Mouse (Mus musculus): ENCODE measurements around the gene Col5a2. TPM values are rescaled to one million over a fixed set of nuclear protein-coding genes. Genes with fewer than 3 reads are reported as not detected.
"Not testable (repeated sequence)": the region's sequence is repeated elsewhere in the genome, so short reads cannot be mapped to it uniquely, and the experiment has no call there.

Gene Col5a2
- polyA plus RNA-seq, 1 experiment from 2014 or later, result 132 TPM

DNA sequence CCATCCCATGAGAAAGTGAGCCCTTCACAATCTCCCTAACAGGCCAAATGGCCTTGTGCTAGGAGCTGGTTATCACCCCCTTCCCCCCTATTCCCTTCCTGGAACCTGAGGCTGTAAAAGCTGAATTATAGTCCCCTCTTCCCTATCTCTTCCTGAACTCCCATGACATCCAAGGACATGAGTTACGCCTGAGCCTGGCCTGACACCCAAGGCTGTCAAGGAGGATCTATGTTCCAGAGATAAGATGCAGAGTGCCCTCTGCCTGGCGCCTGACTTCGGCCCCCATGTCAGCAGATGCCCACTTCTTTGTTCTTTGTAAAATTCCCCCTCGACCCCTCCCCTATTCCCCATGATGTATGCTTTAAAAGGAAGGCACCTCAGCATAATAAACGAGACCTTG lies 73.9 kb downstream of the Col5a2 start:
- WGBS, result 90% methylated on average over 5 of the region's 5 CpGs
- not testable (repeated sequence) for H3K4me3 ChIP-seq

DNA sequence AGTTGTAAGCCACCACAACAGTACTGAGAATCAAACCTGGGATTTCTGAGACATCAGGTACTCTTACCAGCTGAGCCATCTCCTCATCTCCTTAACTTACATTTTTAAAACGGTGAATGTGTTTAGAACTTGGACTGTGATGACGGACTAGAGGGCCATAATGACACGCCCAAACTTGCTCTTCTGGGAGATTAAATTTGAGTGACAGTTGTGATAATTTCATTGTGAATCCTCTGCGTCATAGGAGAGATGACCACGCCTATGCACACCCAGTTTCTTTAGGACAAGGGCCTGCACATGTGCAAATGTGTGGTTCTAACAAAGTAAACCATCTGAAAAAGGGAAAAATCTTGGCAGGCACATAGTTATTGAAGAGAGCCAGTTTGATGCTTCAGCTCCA lies 79.2 kb downstream of the Col5a2 start:
- Histone ChIP-seq H3K9me3 (peaks cover 7% of the 10 kb centered on the region; the same call in 1 of the 2 replicates), H3K4me3 (no peak overlapping the region), H3K27ac (no peak overlapping the region), H3K36me3 (peaks cover 52% of the 10 kb centered on the region), H3K4me2 (no peak overlapping the region), H3K27me3 (no peaks in the 10 kb centered on the region), H3K9ac (no peak overlapping the region), H3K4me1 (no peaks in the 10 kb centered on the region)
- 70% methylated on average over 5 of the region's 5 CpGs for WGBS
- no peak for ATAC-seq (ENCODE audit: insufficient number of reproducible peaks, insufficient read depth, low FRiP score, low TSS enrichment, low read depth)

More for the DNA sequence above, 73.9 kb downstream of the Col5a2 start:
- ATAC-seq (ENCODE audit: insufficient number of reproducible peaks, insufficient read depth, low FRiP score, low TSS enrichment, low read depth); H3K27ac ChIP-seq; H3K27me3 ChIP-seq; H3K4me1 ChIP-seq; H3K4me2 ChIP-seq; H3K9ac ChIP-seq; H3K9me3 ChIP-seq: not testable (repeated sequence)
- peaks cover 42% of the 10 kb centered on the region for H3K36me3 ChIP-seq

- ATAC-seq (ENCODE audit: insufficient number of reproducible peaks, insufficient read depth, low FRiP score, low TSS enrichment, low read depth), result no peak
- H3K4me3 ChIP-seq, result no peak overlapping the region
- H3K9ac ChIP-seq, result no peak overlapping the region
- no peaks in the 10 kb centered on the region for H3K9me3 ChIP-seq
- no peak overlapping the region for H3K4me2 ChIP-seq
- H3K27me3 ChIP-seq, result no peaks in the 10 kb centered on the region
- H3K27ac ChIP-seq, result no peak overlapping the region
- peaks cover 47% of the 10 kb centered on the region for H3K36me3 ChIP-seq
- H3K4me1 ChIP-seq, result no peaks in the 10 kb centered on the region
Observed at GRCm38 (mm10) chr1:45420554-45420953, 82.5 kb downstream of the Col5a2 start.

DNA sequence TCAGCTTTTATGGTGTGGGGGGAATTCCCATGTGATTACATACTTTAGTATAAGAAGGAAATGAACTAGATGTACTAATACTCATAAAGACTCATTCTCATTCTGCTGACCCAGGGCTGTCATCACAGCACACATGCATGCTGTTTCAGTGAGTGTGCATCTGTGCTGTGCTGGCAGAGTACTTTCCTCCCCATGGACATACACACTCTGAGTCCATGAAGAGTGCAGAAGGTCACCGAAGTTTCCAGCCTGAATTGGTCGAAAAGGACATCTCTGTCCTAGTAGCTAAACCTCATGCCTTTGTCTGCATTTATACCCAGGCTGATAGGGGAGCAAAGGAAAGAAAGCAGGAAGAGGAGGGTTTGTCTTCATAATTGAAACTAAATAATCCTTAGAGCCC lies 83.2 kb downstream of the Col5a2 start:
- H3K4me1 ChIP-seq, result no peaks in the 10 kb centered on the region
- no peak for ATAC-seq (ENCODE audit: insufficient number of reproducible peaks, insufficient read depth, low FRiP score, low TSS enrichment, low read depth)
- 83% methylated on average over 2 of the region's 2 CpGs for WGBS
- peaks cover 52% of the 10 kb centered on the region for H3K36me3 ChIP-seq
- H3K4me2 ChIP-seq, result no peak overlapping the region
- no peak overlapping the region for H3K4me3 ChIP-seq
- no peaks in the 10 kb centered on the region for H3K27me3 ChIP-seq
- no peaks in the 10 kb centered on the region for H3K9me3 ChIP-seq
- no peak overlapping the region for H3K27ac ChIP-seq
- H3K9ac ChIP-seq, result no peak overlapping the region

DNA sequence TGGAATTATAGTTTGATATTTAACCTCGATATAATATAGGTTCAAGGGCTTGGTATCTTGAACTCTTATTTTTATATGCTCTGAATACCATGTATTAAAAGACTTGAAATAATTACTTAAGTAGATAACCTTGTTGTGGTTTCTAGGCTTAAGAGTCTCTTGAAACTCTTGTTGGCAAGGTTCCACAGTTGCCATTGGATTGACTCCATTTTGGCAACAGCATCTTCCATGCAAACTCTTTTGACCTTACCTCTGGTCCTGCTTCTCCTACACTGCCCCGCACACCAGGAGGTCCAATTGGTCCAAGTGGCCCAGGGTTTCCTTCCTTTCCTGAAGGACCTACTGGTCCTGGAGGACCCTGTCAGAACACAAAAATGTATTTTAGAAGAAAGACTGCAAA lies 121.2 kb downstream of the Col5a2 start:
- no peak overlapping the region for H3K27ac ChIP-seq

DNA sequence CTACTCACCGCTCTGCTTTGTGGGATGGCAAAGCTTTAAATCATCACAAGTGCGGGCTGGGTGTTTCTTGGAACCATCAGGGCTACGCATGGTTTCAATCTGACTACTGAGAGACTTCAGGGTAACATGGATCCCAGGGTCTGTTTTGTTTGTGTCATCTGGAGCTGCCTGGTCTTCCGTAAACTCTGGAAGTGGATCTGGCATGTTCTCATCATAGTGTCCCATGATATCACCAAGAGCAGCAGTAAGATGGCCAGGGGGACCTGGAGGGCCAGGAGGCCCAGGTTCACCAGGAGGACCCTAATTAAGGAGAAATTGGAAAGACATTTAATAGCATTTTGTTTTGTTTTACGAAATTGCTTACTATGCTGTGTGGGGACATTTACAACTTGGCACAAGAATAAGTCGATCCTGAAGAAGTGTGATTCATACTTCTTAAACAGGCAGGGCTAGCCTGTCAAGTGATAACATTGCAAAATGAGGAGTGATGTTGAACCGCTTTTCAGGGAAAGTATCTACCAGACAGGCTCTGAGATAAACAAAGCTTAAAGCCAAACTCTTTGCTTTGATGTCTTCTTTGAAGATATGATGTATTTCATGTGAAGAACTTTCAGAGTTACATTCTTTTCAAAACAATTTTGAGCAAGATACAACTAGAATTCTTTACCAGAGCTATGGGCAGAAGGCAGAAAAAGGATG lies 122.9 kb downstream of the Col5a2 start:
- H3K4me1 ChIP-seq, result no peaks in the 10 kb centered on the region
- peaks cover 59% of the 10 kb centered on the region for H3K36me3 ChIP-seq
- no peak overlapping the region for H3K4me2 ChIP-seq
- WGBS, result 61% methylated on average over 7 of the region's 7 CpGs
- H3K27me3 ChIP-seq, result no peaks in the 10 kb centered on the region
- no peak overlapping the region for H3K27ac ChIP-seq
- no peak for ATAC-seq (ENCODE audit: insufficient number of reproducible peaks, insufficient read depth, low FRiP score, low TSS enrichment, low read depth)
- H3K4me3 ChIP-seq, result no peak overlapping the region
- H3K9ac ChIP-seq, result no peak overlapping the region
- no peaks in the 10 kb centered on the region for H3K9me3 ChIP-seq

More for the DNA sequence above, 121.2 kb downstream of the Col5a2 start:
- Histone ChIP-seq H3K36me3 (peaks cover 52% of the 10 kb centered on the region), H3K27me3 (no peaks in the 10 kb centered on the region), H3K4me1 (no peaks in the 10 kb centered on the region), H3K4me3 (no peak overlapping the region), H3K9me3 (no peaks in the 10 kb centered on the region), H3K9ac (no peak overlapping the region), H3K4me2 (no peak overlapping the region)
- WGBS, result 91% methylated on average over 2 of the region's 2 CpGs
- no peak for ATAC-seq (ENCODE audit: insufficient number of reproducible peaks, insufficient read depth, low FRiP score, low TSS enrichment, low read depth)

- H3K4me2 ChIP-seq, result no peak overlapping the region
- no peak overlapping the region for H3K27ac ChIP-seq
- peaks cover 39% of the 10 kb centered on the region for H3K36me3 ChIP-seq
- H3K27me3 ChIP-seq, result no peaks in the 10 kb centered on the region
- H3K9ac ChIP-seq, result no peak overlapping the region
- H3K4me1 ChIP-seq, result no peaks in the 10 kb centered on the region
- no peak overlapping the region for H3K4me3 ChIP-seq
- ATAC-seq (ENCODE audit: insufficient number of reproducible peaks, insufficient read depth, low FRiP score, low TSS enrichment, low read depth), result no peak
- H3K9me3 ChIP-seq, result peaks cover 9% of the 10 kb centered on the region; the same call in 1 of the 2 replicates
- 79% methylated on average over 1 of the region's 1 CpGs for WGBS
Observed at GRCm38 (mm10) chr1:45365427-45365826, 137.7 kb downstream of the Col5a2 start.

- WGBS, result 98% methylated on average over 2 of the region's 2 CpGs
- H3K9me3 ChIP-seq, result no peaks in the 10 kb centered on the region
- peaks cover 24% of the 10 kb centered on the region for H3K36me3 ChIP-seq
Observed at GRCm38 (mm10) chr1:45363274-45363673, 139.8 kb downstream of the Col5a2 start.

GRCm38 (mm10) chr1:45359673-45360072 lies 143.4 kb downstream of the Col5a2 start:
- H3K4me2 ChIP-seq, result no peak overlapping the region
- H3K9ac ChIP-seq, result no peak overlapping the region
- no peaks in the 10 kb centered on the region for H3K9me3 ChIP-seq
- 75% methylated on average over 2 of the region's 2 CpGs for whole genome bisulfite sequencing
- no peaks in the 10 kb centered on the region for H3K36me3 ChIP-seq
- H3K4me1 ChIP-seq, result no peaks in the 10 kb centered on the region
- H3K4me3 ChIP-seq, result no peak overlapping the region
- no peak for ATAC-seq (ENCODE audit: insufficient number of reproducible peaks, insufficient read depth, low FRiP score, low TSS enrichment, low read depth)
- no peaks in the 10 kb centered on the region for H3K27me3 ChIP-seq
- no peak overlapping the region for H3K27ac ChIP-seq

More at GRCm38 (mm10) chr1:45363274-45363673, 139.8 kb downstream of the Col5a2 start:
- Histone ChIP-seq H3K27me3 (no peaks in the 10 kb centered on the region), H3K9ac (no peak overlapping the region), H3K4me1 (no peaks in the 10 kb centered on the region), H3K27ac (no peak overlapping the region), H3K4me2 (no peak overlapping the region), H3K4me3 (no peak overlapping the region)
- ATAC-seq (ENCODE audit: insufficient number of reproducible peaks, insufficient read depth, low FRiP score, low TSS enrichment, low read depth), result no peak

DNA sequence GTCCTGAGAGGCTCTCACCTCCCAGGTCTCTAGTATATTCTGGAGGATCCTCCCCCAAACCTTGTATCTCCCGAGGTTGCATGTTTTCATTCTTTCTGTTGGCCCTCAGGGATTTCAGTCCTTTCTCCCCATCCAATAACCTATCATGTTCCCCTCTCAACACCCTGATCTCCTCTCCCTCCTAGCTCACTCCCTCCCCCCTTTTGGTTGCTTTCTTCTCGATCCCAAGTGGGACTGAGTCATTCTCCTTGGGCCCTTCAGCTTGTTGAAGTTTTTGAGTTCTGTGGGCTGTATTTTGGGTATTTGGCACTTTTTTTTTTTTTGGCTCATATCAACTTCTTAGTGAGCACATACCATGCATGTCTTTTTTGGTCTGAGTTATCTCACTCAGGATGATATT lies 143.9 kb downstream of the Col5a2 start:
- Histone ChIP-seq H3K4me2 (no peak overlapping the region), H3K9me3 (no peaks in the 10 kb centered on the region), H3K4me1 (no peaks in the 10 kb centered on the region), H3K4me3 (no peak overlapping the region), H3K27me3 (no peaks in the 10 kb centered on the region), H3K36me3 (no peaks in the 10 kb centered on the region), H3K27ac (no peak overlapping the region), H3K9ac (no peak overlapping the region)
- no peak for ATAC-seq (ENCODE audit: insufficient number of reproducible peaks, insufficient read depth, low FRiP score, low TSS enrichment, low read depth)
- 66% methylated on average over 2 of the region's 2 CpGs for WGBS

GRCm38 (mm10) chr1:45358020-45358419 lies 145.1 kb downstream of the Col5a2 start:
- no peak overlapping the region for H3K4me3 ChIP-seq

DNA sequence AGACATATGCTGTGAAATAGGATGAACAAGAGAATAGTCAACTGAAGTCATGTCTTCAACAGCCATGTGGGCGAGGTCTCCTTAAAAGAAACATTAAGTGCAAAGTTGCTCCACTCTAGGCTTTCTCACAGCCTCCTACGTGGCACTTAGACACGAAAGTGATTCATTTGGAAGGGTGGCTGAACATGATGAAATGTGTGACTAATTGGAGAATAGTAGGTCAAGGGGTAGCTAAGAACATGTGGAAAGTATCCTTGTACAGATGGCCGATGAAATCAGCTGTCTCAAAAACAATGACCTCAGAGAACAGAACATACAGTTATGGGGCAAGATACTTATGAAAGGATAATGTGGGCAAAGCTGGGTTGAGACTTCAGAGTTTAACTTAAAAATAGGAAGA lies 147.1 kb downstream of the Col5a2 start:
- Histone ChIP-seq H3K27me3 (no peaks in the 10 kb centered on the region), H3K4me1 (no peaks in the 10 kb centered on the region), H3K36me3 (peaks cover 11% of the 10 kb centered on the region), H3K4me2 (no peak overlapping the region), H3K9ac (no peak overlapping the region), H3K9me3 (no peaks in the 10 kb centered on the region), H3K27ac (no peak overlapping the region), H3K4me3 (no peak overlapping the region)
- ATAC-seq (ENCODE audit: insufficient number of reproducible peaks, insufficient read depth, low FRiP score, low TSS enrichment, low read depth), result no peak
- 65% methylated on average over 4 of the region's 4 CpGs for WGBS

More at GRCm38 (mm10) chr1:45358020-45358419, 145.1 kb downstream of the Col5a2 start:
- Histone ChIP-seq H3K9me3 (no peaks in the 10 kb centered on the region), H3K4me2 (no peak overlapping the region), H3K27ac (no peak overlapping the region), H3K36me3 (peaks cover 4% of the 10 kb centered on the region), H3K4me1 (no peaks in the 10 kb centered on the region), H3K27me3 (no peaks in the 10 kb centered on the region), H3K9ac (no peak overlapping the region)
- WGBS, result 78% methylated on average over 1 of the region's 1 CpGs
- ATAC-seq (ENCODE audit: insufficient number of reproducible peaks, insufficient read depth, low FRiP score, low TSS enrichment, low read depth), result no peak

All from embryonic facial prominence, embryonic 13.5 days (tissue).